Mouse (Mus musculus): ENCODE results near the gene Hspa5.
"Not testable (repeated sequence)": the region's sequence is repeated elsewhere in the genome, so short reads cannot be mapped to it uniquely, and the experiment has no call there.

Hspa5 gene

DNA sequence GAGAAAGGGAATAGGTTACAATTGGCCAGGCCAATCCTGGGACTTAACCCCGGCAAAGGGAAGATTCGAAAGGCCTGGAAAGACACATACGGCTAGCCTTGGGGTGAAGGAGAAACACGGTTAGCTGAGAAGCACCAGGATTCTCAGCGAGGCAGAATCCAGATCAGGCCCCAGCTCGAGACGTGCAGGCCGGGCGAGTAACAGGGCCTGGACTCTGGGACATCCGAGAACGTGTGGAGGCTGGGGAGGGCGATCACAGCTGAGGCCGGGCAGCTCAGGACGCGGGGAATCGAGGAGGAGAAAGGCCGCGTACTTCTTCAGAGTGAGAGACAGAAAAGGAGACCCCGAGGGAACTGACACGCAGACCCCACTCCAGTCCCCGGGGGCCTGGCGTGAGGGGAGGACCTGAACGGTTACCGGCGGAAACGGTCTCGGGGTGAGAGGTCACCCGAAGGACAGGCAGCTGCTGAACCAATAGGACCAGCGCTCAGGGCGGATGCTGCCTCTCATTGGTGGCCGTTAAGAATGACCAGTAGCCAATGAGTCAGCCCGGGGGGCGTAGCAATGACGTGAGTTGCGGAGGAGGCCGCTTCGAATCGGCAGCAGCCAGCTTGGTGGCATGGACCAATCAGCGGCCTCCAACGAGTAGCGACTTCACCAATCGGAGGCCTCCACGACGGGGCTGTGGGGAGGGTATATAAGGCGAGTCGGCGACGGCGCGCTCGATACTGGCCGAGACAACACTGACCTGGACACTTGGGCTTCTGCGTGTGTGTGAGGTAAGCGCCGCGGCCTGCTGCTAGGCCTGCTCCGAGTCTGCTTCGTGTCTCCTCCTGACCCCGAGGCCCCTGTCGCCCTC, at the start of gene Hspa5:
Gene Hspa5 (plus strand): TSS at position 603 of the 859 bp plus-strand sequence.
- DNase-seq (ENCODE audit: low spot score in 2 of 2) = peak; percentile 99 to 100

- DNase-seq (ENCODE audit: low spot score in 2 of 2) = no peak
These were observed 46.5 kb upstream of the Hspa5 start for GRCm38 (mm10) chr2:34725269-34725668.

DNA sequence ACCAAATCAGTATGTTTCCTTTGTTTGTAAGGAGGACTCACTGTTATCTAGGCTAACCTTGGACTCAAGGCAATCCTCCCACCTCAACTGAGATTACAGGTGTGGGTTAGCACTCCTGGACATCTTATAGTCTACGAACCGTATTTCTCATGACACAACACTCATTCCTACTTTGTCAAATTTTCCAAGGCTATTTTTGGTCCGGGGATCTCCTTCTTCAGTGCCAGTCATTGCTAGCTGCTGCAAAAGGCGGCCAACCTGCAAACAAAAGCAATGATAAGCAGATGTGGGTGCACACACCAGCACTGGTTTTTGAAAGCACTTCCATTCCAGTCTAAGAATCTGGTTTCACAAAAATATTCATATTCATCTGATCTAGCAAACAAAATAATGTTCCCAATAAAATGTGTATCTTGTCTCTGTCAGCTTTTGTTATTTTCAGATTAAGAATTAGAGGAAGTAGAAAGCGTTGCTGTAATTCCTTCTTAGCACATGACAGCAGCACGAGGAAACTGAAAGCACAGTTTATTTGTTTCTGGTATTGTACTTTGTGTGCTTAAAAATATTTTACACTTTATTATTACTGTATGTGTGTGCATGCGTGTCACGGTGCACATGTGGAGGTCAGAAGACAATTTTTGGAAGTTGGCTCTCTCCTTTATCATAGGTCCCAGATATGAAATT, 44.6 kb upstream of the Hspa5 start:
- DNase-seq (ENCODE audit: low spot score in 2 of 2) = no peak

- DNase-seq (ENCODE audit: low spot score in 2 of 2) = no peak
These were observed 35.1 kb upstream of the Hspa5 start for GRCm38 (mm10) chr2:34736626-34737025.

GRCm38 (mm10) chr2:34737911-34738310, 33.9 kb upstream of the Hspa5 start:
- no peak for DNase-seq (ENCODE audit: low spot score in 2 of 2)

DNA sequence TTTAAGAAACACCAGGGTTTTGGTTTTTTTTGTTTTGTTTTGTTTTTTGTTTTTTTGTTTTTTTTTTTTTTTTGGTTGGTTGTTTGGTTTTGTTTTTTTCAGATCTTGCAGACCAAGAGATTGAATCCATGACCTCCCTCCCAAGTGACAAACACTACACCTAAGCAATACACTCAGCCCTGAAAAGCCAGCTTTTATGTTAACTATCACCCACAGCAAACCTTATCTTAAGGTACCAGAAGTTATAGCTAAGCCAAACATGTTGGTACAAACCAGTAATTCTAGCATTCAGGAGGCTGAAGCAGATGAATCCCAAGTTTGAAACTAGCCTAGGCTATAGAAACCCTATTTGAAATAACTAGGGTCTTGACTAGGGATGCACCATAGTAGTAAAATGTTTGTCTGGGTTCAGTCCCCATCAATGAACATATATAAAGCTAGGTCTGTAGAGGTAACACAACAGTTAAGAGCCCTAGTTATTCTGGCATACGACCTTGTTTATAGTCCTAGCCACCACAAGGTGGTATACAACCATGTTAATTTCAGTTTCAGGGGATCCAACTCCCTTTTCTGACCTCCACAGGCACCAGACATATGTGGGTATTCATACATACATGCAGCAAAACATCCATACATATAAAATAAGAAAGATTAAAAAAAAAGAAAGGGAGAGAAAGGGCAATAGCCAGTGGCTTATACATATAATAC, 31.9 kb upstream of the Hspa5 start:
- no peak for DNase-seq (ENCODE audit: low spot score in 2 of 2)

GRCm38 (mm10) chr2:34741390-34742159, 30.2 kb upstream of the Hspa5 start:
- DNase-seq (ENCODE audit: low spot score in 2 of 2) = no peak

DNA sequence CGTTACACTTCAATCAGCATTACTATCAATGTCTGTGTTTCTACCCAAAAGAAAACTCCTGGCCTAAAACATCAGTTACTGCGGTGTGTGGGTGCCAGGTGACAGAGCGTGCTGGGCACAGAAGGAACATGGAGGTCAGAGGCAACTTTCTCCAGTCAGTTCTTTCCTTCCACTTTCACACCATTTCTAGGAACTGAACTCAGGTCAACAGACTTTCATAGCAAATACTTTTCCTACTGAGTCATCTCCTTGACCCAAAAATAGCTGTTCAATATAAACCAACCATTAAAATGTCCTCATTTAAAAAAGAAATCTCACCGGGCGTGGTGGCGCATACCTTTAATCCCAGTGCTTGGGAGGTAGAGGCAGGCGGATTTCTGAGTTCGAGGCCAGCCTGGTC, 29.1 kb upstream of the Hspa5 start:
- no peak for DNase-seq (ENCODE audit: low spot score in 2 of 2)

GRCm38 (mm10) chr2:34744476-34744875, 27.3 kb upstream of the Hspa5 start:
- DNase-seq (ENCODE audit: low spot score in 2 of 2) = no peak

GRCm38 (mm10) chr2:34745673-34746072, 26.1 kb upstream of the Hspa5 start:
- no peak for DNase-seq (ENCODE audit: low spot score in 2 of 2)

- DNase-seq (ENCODE audit: low spot score in 2 of 2) = no peak
These were observed 23.3 kb upstream of the Hspa5 start for GRCm38 (mm10) chr2:34748479-34748878.

DNA sequence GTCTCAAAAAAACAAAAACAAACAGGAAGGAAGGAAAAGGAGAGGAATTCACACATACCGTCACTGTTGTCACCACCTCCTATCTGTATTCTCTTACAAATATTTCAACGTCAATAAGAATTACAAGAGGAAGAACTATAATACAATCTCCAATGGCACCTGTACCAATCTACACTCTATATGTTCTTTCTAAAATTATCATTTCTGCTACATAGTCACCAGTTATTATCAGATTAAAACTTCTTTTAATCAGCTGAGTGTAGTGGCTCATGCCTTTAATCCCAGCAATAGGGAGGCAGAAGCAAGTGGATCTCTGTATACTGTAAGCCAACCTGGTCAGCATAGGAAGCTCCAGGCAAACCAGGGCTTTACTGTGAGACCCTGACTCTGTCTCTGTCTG, 21.5 kb upstream of the Hspa5 start:
- no peak for DNase-seq (ENCODE audit: low spot score in 2 of 2)

DNA sequence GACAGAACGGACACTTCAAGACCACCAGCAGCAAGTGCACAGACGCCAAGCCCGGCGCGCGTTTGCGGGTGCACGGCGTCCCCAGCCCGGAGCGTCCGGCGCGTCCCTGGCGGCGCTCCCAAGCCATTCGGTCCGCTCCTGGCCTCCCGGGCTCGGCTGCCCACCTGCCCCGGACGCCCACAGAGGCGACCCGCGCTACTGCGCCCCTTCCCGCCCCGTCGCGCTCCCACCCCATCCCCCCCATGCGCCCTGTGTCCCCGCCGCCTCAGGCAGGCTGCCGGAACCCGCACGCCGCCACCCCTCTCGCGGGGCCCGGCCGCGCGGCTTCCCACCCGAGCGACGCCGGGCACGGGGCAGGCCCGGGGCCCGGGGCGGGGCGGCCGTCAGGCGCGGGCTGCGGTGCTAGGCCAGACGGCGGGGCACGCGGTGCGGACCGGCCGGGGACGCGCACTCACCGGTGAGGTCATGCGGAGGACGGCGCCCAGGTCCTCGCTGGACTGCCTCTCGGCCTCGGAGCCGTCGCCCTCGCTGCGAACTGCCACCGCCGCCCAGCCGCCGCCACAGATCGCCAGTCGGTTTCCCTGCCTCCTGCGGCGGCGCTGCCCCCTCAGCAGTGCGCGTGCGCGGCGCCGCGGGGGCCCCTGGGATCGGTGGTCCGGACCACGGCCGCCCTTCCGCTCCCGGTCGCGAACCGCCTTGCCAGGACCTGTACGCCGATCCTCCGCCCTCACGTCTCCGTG, 17.8 kb upstream of the Hspa5 start:
- peak; percentile 78 to 84 for DNase-seq (ENCODE audit: low spot score in 2 of 2)

DNA sequence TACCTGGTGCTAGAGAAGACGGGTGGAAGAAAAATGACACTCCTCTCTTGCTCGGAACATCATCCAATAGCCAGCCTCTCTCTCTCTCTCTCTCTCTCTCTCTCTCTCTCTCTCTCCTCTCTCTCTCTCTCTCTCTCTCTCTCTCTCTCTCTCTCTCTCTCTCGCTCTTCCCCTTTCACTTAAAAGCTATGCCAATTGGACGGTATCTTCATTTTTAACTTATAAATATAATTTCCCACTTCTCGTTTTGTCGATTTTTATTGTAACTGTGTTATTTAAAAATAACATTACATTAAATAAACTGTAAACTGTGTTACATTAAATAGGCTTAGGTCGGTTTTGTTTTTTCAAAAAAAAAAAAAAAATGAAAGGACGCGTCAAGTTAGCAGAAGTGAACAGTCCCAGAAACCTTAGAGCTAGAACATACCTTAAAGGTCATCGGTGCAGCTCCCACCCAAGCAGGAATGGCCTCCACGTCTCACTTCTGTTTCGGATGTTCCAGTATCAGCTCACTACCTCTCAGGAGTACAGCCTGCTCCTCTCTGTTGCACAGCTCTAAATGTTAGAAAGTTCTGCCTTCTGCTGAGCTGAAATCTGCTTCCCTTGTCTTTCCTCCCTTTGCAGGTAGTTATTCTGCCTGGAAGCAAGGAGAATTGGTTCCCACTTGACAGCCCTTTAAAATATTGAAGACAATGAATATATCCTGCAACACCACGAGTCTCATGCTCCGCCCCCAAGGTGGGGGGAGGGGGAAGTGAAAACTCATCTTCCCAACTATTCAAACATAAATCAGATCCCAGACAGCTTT, 17.0 kb upstream of the Hspa5 start, which contains the start of gene Gapvd1:
Gene Gapvd1 (minus strand): TSS at position 682 of the 808 bp plus-strand sequence.
- DNase-seq (ENCODE audit: low spot score in 2 of 2) = no peak

GRCm38 (mm10) chr2:34757341-34757740, 14.4 kb upstream of the Hspa5 start:
- no peak for DNase-seq (ENCODE audit: low spot score in 2 of 2)

DNA sequence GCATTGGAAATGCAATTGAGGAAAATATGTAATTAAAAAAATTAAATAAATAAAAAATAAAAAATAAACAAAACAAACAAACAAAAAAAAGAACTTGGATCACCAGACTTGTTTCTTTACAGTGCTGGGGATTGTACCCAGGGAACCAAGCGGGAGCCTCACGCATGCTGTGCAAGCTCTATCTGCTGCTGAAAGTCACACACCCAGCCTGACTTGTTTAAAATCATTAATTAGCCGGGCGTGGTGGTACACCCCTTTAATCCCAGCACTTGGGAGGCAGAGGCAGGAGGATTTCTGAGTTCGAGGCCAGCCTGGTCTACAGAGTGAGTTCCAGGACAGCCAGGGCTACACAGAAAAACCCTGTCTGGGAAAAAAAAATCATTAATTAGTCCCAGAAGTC, 10.5 kb upstream of the Hspa5 start:
- DNase-seq (ENCODE audit: low spot score in 2 of 2) = not testable (repeated sequence)

GRCm38 (mm10) chr2:34762174-34762573, 9.6 kb upstream of the Hspa5 start:
- DNase-seq (ENCODE audit: low spot score in 2 of 2) = no peak

DNA sequence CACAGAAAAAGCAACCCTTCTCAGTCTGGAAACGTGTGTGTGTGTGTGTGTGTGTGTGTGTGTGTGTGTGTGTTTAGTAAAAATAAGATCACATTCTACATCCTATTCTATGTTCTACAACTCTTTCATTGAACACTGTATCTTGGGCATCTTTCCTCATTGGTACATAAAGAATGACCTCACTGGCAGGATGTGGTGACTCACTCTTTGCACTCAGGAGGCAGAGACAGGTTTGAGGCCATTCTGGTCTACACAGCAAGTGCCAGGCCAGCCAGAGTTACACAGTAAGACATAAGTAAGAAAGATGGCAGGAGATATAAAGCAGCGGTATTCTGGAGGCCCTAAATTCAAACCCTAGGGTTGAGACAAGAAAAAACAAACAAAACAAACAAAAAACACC, 8.9 kb upstream of the Hspa5 start:
- DNase-seq (ENCODE audit: low spot score in 2 of 2) = peak in 1 of 2 experiments; percentile 43

DNA sequence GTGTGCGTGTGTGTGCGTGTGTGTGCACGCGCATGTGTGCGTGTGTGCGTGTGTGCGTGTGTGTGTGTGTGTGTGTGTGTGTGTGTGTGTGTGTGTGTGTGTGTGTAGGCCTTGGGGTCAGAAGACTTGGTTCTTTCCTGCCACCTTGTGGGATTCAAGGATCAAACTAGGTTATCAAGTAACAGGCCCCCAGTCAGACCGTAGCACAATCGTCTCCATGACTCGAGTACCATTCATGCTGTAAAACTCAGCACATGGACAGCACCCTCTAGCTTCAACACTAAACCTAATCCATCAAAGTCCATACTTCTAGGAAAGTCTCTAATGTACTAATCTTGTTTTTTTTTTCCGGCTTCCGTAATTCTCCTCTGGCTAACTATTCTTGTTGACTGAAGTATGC, 7.0 kb upstream of the Hspa5 start:
- no peak for DNase-seq (ENCODE audit: low spot score in 2 of 2)

GRCm38 (mm10) chr2:34770049-34770448, 1.7 kb upstream of the Hspa5 start:
- DNase-seq (ENCODE audit: low spot score in 2 of 2) = no peak
